Mouse (Mus musculus) MEL-GATA-1-ER (cell line): ENCODE results near the gene Cygb.
"Not testable (repeated sequence)": the region's sequence is repeated elsewhere in the genome, so short reads cannot be mapped to it uniquely, and the experiment has no call there.

ENCODE experiments used
- DNase-seq: peaks from one replicate; pipeline ENCODE4 v3.0.0-alpha.2; 2012; ENCODE audit warnings: low read depth; ENCODE audit errors: extremely low read depth

Gene Cygb

GRCm38 (mm10) chr11:116674616-116675379 is 20.7 kb upstream of the Cygb start:
- DNase-seq: no peak

GRCm38 (mm10) chr11:116673410-116673809 is 19.3 kb upstream of the Cygb start:
- DNase-seq: no peak

- DNase-seq: no peak
These were observed 18.5 kb upstream of the Cygb start for GRCm38 (mm10) chr11:116672595-116672994.

GRCm38 (mm10) chr11:116671845-116672434 is 17.8 kb upstream of the Cygb start:
- DNase-seq: no peak

- peak; percentile 98 for DNase-seq
These were observed 17.2 kb upstream of the Cygb start for GRCm38 (mm10) chr11:116671112-116671844.

GRCm38 (mm10) chr11:116670386-116670785 is 16.3 kb upstream of the Cygb start:
- DNase-seq: no peak

- peak; percentile 84 for DNase-seq
These were observed 15.8 kb upstream of the Cygb start for GRCm38 (mm10) chr11:116669787-116670365.

- no peak for DNase-seq
These were observed 15.2 kb upstream of the Cygb start for GRCm38 (mm10) chr11:116669316-116669715.

GRCm38 (mm10) chr11:116668839-116669238 is 14.7 kb upstream of the Cygb start:
- no peak for DNase-seq

- no peak for DNase-seq
These were observed 14.3 kb upstream of the Cygb start for GRCm38 (mm10) chr11:116668381-116668825.

- DNase-seq: no peak
These were observed 13.8 kb upstream of the Cygb start for GRCm38 (mm10) chr11:116667930-116668329.

GRCm38 (mm10) chr11:116667012-116667411 is 12.9 kb upstream of the Cygb start:
- not testable (repeated sequence) for DNase-seq

GRCm38 (mm10) chr11:116666566-116666965 is 12.5 kb upstream of the Cygb start:
- DNase-seq: no peak

- DNase-seq: no peak
These were observed 11.2 kb upstream of the Cygb start for GRCm38 (mm10) chr11:116665289-116665688.

GRCm38 (mm10) chr11:116661948-116662377 is 7.8 kb upstream of the Cygb start:
- no peak for DNase-seq

GRCm38 (mm10) chr11:116661291-116661947 is 7.3 kb upstream of the Cygb start:
- no peak for DNase-seq

- DNase-seq: no peak
These were observed 6.1 kb upstream of the Cygb start for GRCm38 (mm10) chr11:116660181-116660580.

GRCm38 (mm10) chr11:116659027-116659621 is 5.0 kb upstream of the Cygb start:
- no peak for DNase-seq

- DNase-seq: peak; percentile 55
These were observed 4.1 kb upstream of the Cygb start for GRCm38 (mm10) chr11:116658238-116658637.

GRCm38 (mm10) chr11:116657311-116658223 is 3.5 kb upstream of the Cygb start:
- DNase-seq: peak; percentile 97
